Mouse (Mus musculus) megakaryocyte, embryonic 14.5 days (primary cell): ENCODE measurements around the gene 4930539E08Rik. TPM values are rescaled to one million over a fixed set of nuclear protein-coding genes. Genes with fewer than 3 reads are reported as not detected.
A peak's percentile ranks its signal among the peaks of the same experiment; 100 is the strongest.

Experiments used
- H3K27me3 ChIP-seq: replicated peaks from 2 replicates; pipeline ENCODE3; 2012; ENCODE audit warnings: inconsistent platforms
- H3K36me3 ChIP-seq: replicated peaks from 2 replicates; pipeline ENCODE3; 2012; ENCODE audit warnings: low read length, inconsistent platforms, mixed read lengths
- H3K4me1 ChIP-seq: 2 replicates; pipeline ENCODE4 v1.6.1; 2012; ENCODE audit warnings: inconsistent platforms
- H3K4me3 ChIP-seq: replicated peaks from 2 replicates; pipeline ENCODE3; 2012; ENCODE audit warnings: moderate library complexity, mild to moderate bottlenecking, inconsistent platforms
- H3K9me3 ChIP-seq: 2 replicates; pipeline ENCODE4 v1.6.1; 2012; ENCODE audit warnings: inconsistent platforms
- FLI1 ChIP-seq: IDR thresholded peaks from 2 replicates; pipeline ENCODE4 v1.6.1; 2012; ENCODE audit warnings: low read length, inconsistent platforms, mixed read lengths
- GATA1 ChIP-seq: IDR thresholded peaks from 3 replicates; pipeline ENCODE4 v1.6.1; 2012; ENCODE audit warnings: mixed read lengths, low read length, inconsistent platforms, borderline replicate concordance
- polyA plus RNA-seq: library from polyadenylated mRNA; stranded (reverse); fragments of >175 nt; gene quantifications from 2 replicates; pipeline ENCODE4 v1.2.3, GENCODE M21; 2012; ENCODE audit warnings: low replicate concordance; ENCODE audit not compliant: insufficient read depth

The 4930539E08Rik gene
- polyA plus RNA-seq, result not detected in 2 replicates

GRCm38 (mm10) chr17:28915060-28915628, at the start of gene 4930539E08Rik:
Gene 4930539E08Rik, minus strand, starts transcription at chr17:28915324.
- H3K36me3 ChIP-seq, result no peaks in the 10 kb centered on the region
- TF ChIP-seq GATA1 (no peak), FLI1 (no peak)
- H3K4me3 ChIP-seq, result peak within 1 kb of the TSS; percentile 14
- H3K4me1 ChIP-seq, result peaks cover 3% of the 10 kb centered on the region
- peaks cover 27% of the 10 kb centered on the region for H3K27me3 ChIP-seq
- no peaks in the 10 kb centered on the region for H3K9me3 ChIP-seq

GRCm38 (mm10) chr17:28961596-28961995, 46.5 kb upstream of the 4930539E08Rik start:
- Histone ChIP-seq H3K4me3 (no peak overlapping the region), H3K36me3 (peaks cover 88% of the 10 kb centered on the region), H3K4me1 (peaks cover 66% of the 10 kb centered on the region), H3K27me3 (no peaks in the 10 kb centered on the region), H3K9me3 (no peaks in the 10 kb centered on the region)
- TF ChIP-seq FLI1, result no peak
- no peak for TF ChIP-seq GATA1

- peaks cover 60% of the 10 kb centered on the region for H3K4me1 ChIP-seq
- no peaks in the 10 kb centered on the region for H3K27me3 ChIP-seq
- TF ChIP-seq FLI1 (no peak), GATA1 (no peak)
- peaks cover 86% of the 10 kb centered on the region for H3K36me3 ChIP-seq
- H3K4me3 ChIP-seq, result no peak overlapping the region
- H3K9me3 ChIP-seq, result no peaks in the 10 kb centered on the region
Observed at GRCm38 (mm10) chr17:28960597-28960996, 45.5 kb upstream of the 4930539E08Rik start.

DNA sequence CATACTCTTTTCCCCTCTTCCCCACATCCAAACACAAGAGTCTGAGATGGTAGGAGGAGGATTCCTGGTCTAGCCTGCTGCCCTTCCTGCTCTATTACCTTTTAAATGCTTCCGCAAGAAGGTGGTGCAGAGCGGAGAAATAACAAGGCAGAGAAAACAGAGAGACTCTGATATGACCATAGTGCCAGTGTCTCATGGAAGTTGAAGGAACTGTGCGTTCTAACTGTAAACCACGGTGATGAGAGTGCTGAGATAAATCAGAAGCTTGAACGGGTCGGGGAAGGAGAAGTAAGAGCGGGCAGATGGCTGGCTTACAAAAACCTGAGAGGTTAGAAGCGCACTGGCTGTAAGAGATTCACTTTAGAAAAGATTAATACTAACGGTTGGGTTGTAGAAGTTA, 39.3 kb upstream of the 4930539E08Rik start:
- TF ChIP-seq FLI1 (no peak), GATA1 (no peak)

GRCm38 (mm10) chr17:28953251-28953650, 38.1 kb upstream of the 4930539E08Rik start:
- Histone ChIP-seq H3K9me3 (no peaks in the 10 kb centered on the region), H3K36me3 (peaks cover 32% of the 10 kb centered on the region), H3K4me1 (peaks cover 51% of the 10 kb centered on the region), H3K27me3 (no peaks in the 10 kb centered on the region), H3K4me3 (peak overlapping the region; percentile 95)
- TF ChIP-seq FLI1 (no peak), GATA1 (no peak)

More for the DNA sequence above, 39.3 kb upstream of the 4930539E08Rik start:
- Histone ChIP-seq H3K36me3 (peaks cover 37% of the 10 kb centered on the region), H3K4me1 (peaks cover 57% of the 10 kb centered on the region), H3K9me3 (no peaks in the 10 kb centered on the region), H3K4me3 (peak overlapping the region; percentile 51), H3K27me3 (no peaks in the 10 kb centered on the region)

- Histone ChIP-seq H3K36me3 (peaks cover 22% of the 10 kb centered on the region), H3K27me3 (no peaks in the 10 kb centered on the region), H3K9me3 (peaks cover 5% of the 10 kb centered on the region), H3K4me3 (peak within 1 kb of the TSS; percentile 95), H3K4me1 (peaks cover 44% of the 10 kb centered on the region)
- TF ChIP-seq GATA1 (no peak), FLI1 (no peak)
Observed at GRCm38 (mm10) chr17:28951831-28952799, 37.0 kb upstream of the 4930539E08Rik start, which contains the start of gene Kctd20. Gene Kctd20, plus strand, starts transcription at chr17:28951950.

- H3K4me3 ChIP-seq, result no peak overlapping the region
- H3K27me3 ChIP-seq, result peaks cover 3% of the 10 kb centered on the region
- peaks cover 38% of the 10 kb centered on the region for H3K4me1 ChIP-seq
- no peak for TF ChIP-seq FLI1
- peaks cover 11% of the 10 kb centered on the region for H3K36me3 ChIP-seq
- peaks cover 13% of the 10 kb centered on the region for H3K9me3 ChIP-seq
Observed at GRCm38 (mm10) chr17:28950751-28951150, 35.6 kb upstream of the 4930539E08Rik start.

- Histone ChIP-seq H3K4me1 (peaks cover 26% of the 10 kb centered on the region), H3K36me3 (no peaks in the 10 kb centered on the region), H3K9me3 (peaks cover 13% of the 10 kb centered on the region), H3K27me3 (peaks cover 3% of the 10 kb centered on the region), H3K4me3 (no peak overlapping the region)
- TF ChIP-seq FLI1 (no peak), GATA1 (no peak)
Observed at GRCm38 (mm10) chr17:28948661-28949060, 33.5 kb upstream of the 4930539E08Rik start.

GRCm38 (mm10) chr17:28947011-28947939, 32.2 kb upstream of the 4930539E08Rik start:
- peaks cover 3% of the 10 kb centered on the region for H3K27me3 ChIP-seq

DNA sequence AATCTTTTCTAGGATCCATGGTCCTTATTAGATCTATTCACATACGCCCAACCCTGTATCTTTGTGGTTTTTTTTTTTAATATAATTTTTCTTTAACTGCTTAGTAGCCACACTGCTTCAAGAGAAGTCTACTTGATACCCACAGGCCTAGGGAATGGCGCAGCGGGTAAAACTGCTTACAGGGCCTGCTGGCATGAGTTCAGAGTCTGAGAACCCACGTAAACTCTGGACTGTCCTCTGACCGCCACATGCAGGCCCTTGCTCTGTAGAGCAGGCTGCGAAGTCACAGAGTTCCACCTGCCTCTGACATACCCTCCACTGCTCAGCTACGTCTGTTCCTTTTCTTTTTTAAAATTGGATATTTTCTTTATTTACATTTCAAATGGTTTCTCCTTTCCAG, 29.4 kb upstream of the 4930539E08Rik start:
- TF ChIP-seq GATA1 (no peak), FLI1 (no peak)
- H3K36me3 ChIP-seq, result no peaks in the 10 kb centered on the region
- no peak overlapping the region for H3K4me3 ChIP-seq
- H3K4me1 ChIP-seq, result peaks cover 4% of the 10 kb centered on the region; the same call in 1 of the 2 replicates
- peaks cover 27% of the 10 kb centered on the region for H3K9me3 ChIP-seq
- H3K27me3 ChIP-seq, result peaks cover 3% of the 10 kb centered on the region

More at GRCm38 (mm10) chr17:28947011-28947939, 32.2 kb upstream of the 4930539E08Rik start:
- no peak overlapping the region for H3K4me3 ChIP-seq
- TF ChIP-seq GATA1 (no peak), FLI1 (no peak)
- peaks cover 13% of the 10 kb centered on the region for H3K9me3 ChIP-seq
- no peaks in the 10 kb centered on the region for H3K36me3 ChIP-seq
- peaks cover 20% of the 10 kb centered on the region for H3K4me1 ChIP-seq
